Mouse (Mus musculus): ENCODE results near the gene Cpa4. TPM values are rescaled to one million over a fixed set of nuclear protein-coding genes. Genes with fewer than 3 reads are reported as not detected.

Gene Cpa4
- total RNA-seq, 2 experiments from 2014 or later, result 1.4 to 1.7 TPM

DNA sequence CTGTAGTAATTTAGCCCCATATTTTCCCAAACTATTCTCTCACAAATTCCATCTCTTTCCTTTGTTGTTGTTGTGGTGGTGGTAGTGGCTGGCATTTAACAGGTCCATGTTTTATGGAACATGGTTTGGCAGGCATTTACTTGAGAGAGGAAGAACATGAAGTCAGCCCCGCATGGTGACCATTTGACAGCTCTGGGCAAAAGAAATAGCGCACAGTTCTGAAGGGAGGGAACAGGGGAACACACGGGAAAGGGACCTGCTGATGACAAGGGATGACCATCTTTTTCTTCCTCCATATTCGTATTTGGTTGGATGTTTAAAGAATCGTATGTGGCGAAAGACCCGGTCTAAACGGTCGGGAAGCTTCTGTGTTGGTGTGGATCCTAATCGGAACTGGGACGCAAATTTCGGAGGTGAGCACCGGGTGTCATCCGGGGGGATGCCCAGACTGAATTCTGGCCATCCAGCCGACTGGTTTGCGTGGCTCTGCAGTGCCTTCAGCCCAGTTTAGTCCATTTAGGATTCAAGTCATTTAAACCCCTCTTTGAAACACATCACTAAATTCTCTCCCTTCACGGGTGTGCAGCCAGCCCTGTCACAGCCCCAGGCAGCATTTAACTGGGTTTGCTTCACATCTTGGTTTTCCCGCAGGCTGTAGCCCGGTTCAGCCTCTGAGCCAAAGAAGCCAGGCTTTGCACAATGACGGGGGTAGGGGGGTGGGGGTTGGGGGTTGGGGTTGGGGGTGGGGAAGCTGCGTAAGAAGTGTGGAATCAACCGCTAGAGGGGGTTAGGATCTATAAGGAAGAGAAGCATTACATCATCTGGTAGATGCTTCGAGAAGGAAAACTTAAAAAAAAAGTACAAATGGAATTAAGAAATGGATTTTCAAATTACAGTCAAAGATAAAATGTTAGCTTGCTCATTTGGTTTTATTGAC lies 16.3 kb upstream of the Cpa4 start:
- DNase-seq, result no peak

DNA sequence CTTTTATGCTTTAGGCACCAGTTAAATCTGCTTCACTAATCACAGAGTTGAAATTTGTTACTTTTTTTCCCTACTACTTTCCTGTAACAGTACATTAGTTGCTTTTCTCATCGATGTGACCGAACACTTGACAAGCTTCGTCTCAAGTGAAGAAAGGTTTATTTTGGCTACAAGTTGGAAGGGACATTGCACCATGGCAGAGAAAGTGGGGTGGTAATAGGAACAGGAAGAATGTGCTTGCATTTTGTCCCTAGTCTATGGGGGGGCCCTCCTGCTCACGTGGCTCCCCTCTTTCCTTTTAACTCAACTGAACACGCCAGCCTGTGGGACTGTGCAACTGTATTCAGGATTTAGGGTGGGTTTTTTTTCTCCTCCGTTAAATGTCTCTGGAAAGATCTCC lies 15.5 kb upstream of the Cpa4 start:
- no peak for DNase-seq

DNA sequence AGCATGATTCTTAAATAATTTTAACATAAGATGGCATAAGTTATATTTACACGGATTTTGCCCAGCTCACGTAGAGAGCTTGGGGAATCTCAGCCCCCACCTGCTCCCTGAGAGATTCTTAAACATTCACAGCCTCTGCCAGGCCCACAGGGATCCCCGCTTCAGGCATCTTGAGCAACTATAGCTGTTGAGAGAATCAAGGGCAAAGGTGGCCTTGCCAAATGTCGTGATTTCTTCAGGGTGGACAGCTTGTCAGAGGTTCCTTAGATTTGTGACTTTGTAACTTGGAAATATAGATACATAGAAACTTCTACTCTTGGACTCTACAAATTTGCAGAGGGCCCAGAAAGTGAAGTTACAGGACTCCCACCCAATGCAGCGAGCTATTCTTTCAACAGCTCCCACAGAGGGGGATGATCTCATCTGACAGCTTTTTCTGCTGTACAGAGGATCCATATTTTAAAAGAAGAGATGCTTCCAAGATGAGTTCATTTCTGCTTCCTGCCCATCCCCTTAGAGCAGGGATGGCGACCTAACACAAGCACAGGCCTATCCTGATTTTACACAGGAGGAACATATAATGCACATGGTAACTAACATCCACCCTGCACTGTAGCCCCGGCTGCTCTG lies 14.7 kb upstream of the Cpa4 start:
- peak; percentile 54 for DNase-seq

DNA sequence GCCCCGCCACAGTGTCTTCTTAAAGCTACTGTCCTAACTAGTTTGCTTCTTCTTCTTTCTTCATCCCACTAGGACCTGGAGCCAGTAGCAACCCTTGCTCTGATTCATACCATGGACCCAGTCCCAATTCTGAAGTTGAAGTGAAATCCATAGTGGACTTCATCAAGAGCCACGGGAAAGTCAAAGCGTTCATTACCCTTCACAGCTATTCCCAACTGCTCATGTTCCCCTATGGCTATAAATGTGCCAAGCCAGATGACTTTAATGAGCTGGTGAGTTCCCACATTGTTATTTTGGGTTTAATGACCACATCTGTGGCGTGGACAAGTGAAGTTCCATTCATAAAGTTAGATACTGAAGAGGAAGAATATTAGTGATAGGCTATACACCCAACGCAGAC lies 14.1 kb upstream of the Cpa4 start:
- DNase-seq, result no peak

DNA sequence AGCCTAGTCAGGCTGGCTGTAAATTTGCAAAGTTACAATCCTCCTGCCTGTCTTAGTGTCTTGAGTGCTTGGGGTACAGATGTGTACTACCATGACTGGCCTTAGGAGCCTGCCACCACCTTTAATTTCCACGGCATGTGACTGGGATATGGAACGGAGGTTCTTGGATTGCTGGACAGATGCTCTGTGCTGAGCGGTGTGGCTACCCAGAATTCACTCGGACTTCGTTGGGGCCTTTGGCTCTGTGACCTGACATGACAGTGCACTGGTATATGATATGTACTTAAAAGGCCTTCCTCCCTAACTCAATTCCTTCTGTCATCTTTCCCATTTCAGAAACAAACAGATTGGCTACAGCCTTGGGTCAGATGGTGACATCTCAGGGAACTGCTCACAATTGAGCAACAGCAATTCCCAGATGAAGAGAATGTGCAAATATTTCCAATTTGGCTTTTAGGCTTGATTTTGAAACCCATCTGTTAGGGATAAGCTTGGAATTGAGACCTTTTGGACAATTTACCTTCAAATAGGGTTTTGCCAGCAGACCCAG lies 13.5 kb upstream of the Cpa4 start:
- DNase-seq, result no peak

DNA sequence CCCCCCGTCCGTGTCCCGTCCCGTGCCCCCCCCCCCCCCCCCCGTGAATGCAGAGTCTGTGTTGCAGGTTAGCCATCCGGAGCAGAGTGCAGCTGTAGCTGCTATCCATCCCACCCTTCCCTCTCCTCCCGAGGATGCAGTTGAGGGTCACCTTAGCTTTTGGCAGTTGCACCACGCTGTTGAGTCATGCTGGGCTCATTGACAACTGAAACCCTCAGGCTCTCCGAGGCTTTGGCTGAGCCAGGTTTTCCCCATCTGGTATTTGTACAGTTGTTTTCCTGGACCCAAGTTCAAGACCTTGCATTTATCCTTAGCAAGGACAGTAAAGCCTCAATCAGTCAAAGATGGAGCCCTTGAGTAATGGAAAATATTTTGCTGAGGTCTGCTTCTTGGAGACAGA lies 12.1 kb upstream of the Cpa4 start:
- DNase-seq, result peak; percentile 79

DNA sequence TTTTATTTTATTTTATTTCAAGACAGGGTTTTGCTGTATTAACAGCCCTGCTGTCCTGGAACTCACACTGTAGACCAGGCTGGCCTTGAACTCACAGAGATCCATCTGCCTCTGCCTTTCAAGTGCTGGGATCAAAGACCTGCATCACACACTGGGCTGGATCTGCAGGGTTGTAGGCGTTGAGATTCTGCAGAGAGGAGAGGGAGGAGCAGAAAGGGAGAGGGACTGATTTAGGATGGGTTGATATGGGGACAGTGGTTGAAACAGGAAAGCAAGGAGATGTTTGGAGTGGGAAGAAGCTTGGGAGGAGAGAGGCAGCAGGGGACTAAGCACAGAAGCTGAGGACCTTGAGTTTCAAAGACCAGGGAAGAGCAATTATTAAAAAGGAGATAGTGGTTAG lies 8.4 kb upstream of the Cpa4 start:
- peak; percentile 30 for DNase-seq

DNA sequence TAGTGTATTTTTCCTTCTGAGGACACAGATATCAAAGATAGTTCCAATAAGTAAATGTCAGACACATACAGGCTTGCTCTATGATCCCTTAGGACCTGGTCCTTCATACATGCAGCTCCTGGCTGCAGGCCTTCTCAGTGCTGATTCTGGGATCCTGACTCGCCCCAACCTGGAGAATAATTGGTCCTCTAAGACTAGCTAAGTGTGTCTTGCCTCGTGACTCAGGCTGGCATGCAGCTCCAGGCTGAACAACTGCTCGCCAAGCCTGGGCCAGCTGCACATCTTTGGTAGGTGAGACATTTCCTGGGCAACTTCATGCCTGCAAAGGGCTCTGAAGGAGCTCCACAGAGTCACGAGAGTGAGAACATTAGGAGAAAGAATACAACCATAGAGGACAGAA lies 6.0 kb upstream of the Cpa4 start:
- no peak for DNase-seq

DNA sequence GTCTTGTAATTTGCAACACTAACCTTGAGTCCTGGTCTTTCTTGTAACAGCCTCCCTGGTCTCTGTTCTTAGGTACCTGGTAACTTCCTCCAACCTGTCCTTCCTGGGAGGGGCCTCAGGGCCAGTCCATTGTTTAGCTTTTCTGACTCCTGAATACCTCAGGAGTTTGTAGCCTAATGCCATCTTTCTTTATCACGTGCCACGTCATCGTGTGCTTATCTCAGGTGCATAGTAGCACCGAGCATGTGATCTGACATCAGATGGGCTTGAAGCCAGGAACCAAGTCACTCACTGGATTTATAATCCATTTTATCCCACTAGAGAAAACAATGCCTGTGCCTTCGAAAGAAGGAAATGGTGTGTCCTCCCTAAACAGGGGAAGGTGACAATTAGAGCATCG lies 4.6 kb upstream of the Cpa4 start:
- no peak for DNase-seq

DNA sequence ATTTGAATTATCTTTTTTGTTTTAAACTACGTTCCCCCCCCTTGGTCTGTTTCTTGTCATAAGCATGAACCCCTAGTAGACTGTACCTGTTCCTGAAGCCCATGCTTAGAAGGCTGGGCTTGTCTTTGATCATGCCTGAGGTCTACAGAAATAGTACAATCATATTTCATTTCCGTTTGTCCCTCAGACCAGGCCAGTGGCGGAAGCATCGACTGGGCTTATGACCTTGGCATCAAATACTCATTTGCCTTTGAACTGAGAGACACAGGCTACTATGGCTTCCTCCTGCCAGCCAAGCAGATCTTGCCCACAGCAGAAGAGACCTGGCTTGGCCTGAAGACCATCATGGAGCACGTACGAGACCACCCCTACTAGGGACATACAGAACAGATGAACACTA lies 4.1 kb upstream of the Cpa4 start:
- DNase-seq, result no peak

DNA sequence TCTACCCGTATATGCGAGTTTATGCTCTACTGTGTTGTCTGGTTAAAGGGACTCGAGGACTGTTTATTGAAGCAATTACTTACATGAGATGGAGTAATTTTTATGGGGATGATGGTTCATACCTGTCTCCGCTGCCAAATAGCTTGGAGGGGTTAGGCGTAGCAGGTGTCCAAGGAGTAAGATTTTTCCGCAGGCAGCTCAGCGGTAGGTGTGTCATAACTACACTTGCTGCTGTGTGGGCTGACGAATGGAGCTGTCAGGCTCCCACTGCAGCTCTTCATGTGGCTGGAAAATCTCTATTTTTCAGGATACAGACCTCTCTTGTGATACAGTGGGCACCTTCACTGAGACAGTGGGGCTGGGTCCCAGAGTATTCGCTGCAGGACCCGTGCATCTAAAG lies 1.2 kb downstream of the Cpa4 start:
- no peak for DNase-seq

DNA sequence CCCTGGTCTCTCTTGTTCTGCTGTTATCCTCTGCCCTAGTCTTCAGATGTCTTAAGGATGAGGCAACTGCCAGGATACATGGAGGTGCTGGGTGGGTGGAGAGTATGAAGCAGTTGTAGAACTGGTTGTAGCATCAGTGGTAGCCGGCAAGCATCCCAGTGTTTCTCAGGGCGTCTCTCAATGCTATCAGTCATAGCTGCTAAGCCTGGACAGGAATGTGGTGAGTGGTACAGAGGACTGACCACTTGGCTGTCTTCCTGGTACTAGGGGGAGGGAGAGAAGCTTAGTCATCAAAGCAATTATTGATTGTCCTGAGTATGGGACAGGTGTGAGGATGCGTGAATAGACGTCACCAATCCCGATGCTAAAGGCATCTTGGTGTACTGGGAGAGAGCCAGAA lies 1.8 kb downstream of the Cpa4 start:
- DNase-seq, result no peak

DNA sequence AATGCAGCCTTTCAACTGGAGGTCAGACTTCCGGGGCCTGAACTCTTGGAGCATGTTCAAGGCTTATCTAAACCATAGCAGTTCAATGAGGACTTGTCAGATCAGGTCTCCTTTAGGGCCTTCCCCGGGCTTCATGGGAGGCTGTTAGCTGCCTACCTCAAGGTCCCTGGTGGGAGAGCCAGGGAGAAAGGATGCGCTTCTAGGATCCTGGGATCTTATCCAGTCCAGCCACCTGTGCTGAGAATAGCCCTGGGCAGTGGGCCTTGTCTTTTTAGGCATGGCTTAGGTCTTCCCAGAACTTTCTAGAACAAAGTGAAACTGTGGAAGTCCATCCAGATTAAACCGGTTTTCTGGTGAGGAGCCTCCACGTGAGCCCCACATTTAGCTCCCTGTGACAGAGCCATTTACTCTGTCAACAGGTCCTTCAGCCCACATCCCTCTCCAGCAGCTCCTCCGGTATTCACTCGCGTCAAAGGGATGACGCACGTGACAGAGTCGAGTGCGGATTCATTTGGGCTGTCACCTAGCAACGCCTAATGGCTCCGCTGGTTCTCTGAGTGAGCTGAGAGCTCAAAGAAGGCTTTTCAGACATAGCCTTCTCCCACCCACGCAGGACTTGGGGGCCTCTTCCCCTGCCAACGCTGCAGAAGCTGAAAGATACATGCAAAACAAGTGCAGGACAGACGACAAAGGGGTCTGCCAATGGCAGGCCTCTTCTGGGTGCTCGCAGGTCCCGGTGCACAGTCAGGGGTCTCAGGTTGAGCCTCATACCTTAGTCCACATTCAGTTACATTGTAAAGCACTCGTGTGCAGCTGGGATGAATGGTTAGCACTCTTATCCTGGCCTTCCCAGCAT lies 4.5 kb downstream of the Cpa4 start:
- no peak for DNase-seq

DNA sequence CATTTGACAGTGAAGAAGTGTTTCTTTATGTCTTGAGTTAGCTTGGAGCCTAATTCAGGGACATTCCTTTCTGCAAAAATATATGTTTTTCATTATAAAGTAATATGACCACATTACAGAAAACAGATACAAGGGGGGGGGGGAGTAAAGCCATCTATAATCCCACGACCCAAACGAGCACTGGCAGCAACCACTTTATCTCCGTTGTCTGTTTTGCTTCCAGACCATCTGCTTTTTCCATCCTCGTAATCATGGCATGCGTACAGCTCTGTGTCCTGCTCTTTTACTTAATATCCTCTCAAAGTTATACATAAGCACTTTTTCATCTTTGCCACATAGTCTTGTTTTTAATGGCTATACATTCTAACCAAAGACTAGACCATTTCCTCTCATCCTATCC lies 5.2 kb downstream of the Cpa4 start:
- DNase-seq, result no peak

DNA sequence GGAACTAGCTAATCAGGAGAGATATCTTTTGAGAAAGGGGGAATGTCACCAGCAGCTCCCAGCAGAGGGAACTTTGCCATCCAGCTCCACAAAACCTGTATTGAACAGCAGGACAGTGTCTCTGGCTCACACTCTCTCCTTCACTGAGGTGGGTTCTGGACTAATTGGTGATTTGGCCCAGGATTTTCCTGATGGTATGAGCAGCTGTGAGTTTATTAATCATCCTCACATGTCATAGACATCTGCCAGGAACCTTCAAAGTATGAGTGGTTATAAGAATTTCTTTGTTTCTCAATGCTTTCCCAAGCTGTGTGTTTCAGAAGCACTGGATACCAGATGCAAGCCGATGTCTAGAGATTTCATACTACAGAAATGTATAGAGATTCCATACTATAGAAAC lies 6.8 kb downstream of the Cpa4 start:
- DNase-seq, result no peak

DNA sequence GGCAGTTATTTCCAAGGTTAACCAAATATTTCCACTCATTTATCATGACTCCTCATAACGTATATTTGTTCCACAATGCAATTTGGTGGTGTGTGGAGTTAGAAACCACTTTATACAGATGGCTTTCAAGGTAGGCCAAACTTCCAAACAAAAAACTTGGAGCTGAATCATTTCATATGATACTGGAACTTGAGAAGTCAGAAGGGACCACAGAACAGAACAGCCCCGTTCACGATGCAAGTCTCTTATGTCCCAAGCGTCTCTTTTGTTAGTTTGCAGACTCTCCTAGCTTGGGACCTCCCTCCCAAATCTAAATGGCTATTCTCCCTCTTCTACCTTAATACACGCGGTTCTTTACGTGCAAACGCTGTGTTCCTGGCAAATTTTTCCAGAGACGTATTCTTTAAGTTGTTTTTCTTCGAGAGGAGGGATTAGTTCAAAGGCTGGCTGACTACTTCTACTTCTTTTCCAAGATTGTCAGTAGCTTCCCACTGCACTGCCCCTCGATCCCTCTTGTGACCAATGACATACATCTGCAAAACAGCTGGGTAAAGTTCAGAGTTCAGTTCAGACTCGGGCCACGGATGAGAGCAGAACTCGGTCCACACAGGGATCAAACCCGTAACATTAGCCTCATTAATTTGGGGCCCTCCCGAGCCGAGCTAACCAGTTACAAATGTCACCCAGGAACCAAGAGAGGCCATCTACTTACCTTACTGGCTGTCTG lies 8.5 kb downstream of the Cpa4 start:
- no peak for DNase-seq

DNA sequence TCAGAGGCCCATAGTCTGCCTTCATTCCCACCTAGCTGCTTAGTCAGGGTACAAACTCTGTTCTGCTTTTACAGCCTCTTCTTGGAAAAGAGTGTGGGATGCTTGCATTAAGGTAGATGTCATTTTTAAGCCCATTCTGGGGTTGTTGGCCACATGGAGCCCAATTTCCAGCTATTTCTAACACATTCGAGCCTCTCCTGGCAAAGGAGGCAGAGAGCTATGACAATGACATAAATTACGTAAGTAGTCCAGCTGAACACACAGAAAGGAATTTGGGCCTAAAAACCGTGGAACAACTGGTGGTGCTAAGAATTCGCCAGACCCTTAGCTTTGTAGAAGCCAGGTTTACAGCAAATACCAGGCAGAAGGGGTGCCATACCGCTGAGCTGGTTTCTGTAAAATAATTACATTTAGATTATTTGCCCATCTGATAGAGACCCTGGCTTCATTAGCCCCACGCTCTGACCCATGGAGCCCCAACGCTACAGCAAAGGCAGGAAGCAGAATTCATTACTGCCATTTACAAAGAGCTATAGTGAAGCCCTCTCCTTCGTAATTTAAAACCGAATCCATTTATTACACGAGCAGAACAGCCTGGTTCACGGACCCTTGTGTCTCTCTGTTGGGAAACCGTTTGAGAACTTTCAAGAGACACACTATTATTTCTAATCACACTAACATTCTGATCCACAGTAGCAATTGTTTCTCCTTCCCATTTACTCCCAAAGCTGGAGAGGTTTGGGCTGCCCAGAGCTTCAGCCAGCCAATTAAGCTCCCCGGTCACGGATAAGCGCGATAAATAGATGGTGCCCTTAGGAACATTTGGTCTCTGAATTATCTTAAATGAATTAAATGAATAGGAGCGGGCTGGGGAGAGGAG lies 12.0 kb downstream of the Cpa4 start:
- DNase-seq, result no peak

DNA sequence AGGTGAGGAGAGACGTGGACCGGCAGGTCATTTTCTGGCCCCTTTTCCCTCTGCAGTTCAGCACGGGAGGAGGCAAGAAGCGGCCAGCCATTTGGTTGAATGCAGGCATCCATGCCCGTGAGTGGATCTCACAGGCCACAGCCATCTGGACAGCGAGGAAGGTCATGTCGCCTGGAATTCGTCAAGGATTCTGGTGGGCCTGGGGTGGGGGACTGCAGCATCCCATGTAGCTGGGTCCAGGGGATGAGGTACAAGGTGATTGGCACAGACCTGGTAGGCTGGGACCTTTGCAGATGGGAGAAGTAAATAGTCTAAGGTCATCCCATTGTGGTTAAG lies 12.6 kb downstream of the Cpa4 start:
- no peak for DNase-seq

DNA sequence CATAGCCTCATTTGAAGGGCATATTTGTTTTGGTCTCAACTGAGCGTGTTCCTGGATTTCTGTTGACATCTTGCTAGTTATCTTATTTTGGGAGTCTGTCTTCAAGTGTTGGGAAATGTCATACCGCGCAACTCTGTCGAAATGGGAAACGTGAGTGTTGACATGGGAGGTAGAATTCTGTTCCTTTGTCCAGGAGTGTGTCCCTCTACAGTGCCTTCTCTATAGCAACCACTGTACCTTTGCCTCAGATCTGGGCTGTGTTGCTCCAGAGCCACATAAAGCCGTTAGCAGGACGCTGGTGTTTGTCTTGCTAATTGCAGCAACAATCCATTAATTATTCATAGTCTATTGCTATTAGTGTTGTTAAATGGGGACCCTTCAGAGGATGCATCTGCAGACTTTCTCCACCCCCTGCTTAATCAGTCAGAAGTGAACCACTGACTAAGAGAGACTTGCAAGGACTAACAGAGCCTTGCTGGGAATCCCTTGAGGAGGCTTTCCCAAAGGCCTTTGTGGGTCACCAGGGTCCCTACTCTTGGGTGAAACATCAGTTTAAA lies 18.8 kb downstream of the Cpa4 start:
- DNase-seq, result no peak

DNA sequence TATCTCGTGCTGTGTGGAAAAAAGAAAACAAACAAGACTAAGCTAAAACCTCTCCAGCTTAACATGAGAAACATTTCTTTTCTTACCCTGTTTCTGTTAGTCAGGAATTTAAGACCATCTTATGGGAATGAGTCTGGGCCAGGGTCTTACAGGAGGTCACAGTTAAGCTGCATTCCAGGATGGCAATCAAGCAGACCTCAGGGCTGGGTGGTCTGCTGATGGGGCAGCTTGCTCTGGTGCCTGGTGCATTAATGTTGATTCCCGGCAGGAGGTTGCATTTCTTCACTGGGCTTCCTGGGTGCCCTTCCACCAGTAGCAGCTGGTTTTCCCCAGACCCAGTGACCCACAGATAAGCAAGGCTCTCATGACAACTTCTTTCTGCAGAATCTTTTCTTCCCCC lies 21.6 kb downstream of the Cpa4 start:
- no peak for DNase-seq
